Mouse (Mus musculus) gastrocnemius, postnatal 4 days (tissue): ENCODE data around the gene Ccdc110. TPM values are rescaled to one million over a fixed set of nuclear protein-coding genes. Genes with fewer than 3 reads are reported as not detected.

Source experiments
- DNase-seq, 2 experiments: peaks; one replicate each; pipeline ENCODE4 v3.0.0; 2021 to 2022; ENCODE audit warnings: low spot score in 2 of 2, mixed read lengths in 2 of 2
- total RNA-seq, 2 experiments: library from RNA; stranded (reverse); gene quantifications; 2 replicates each; pipeline ENCODE4 v1.2.3; 2021

Gene Ccdc110
- total RNA-seq, 2 experiments from 2014 or later, result not detected

DNA sequence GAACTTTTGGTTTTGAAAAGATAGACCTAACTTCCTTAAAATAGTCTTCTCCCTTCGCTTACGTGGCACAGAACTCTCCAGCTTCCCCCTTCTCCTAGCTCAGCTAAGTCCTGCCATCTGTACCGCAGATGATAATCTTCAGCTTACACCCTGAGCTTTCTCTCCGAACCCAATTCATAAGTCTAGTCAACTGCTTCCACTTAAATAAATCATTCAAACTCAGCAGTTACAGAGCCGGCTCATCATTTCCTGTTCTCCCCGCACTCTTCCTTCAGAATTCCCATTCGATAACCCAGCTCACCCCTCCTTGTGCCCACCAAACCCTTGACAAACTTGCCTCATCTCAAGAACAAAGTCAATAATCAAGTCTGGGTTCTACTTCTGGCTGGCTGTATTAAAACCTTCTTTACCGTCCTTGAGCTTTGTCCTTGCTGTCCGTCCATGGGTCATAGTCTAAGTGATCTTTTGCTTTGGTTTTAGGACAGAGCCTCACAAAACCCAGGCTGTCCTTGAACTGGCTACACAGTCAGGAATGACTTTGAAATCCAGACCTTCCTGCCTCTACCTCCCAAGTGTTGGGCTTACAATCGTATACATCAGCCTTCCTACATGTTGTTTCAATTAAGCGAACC lies 41.5 kb downstream of the Ccdc110 start:
- DNase-seq, result no peak

- no peak for DNase-seq
These were observed 52.2 kb downstream of the Ccdc110 start for GRCm38 (mm10) chr8:45986665-45987064.

DNA sequence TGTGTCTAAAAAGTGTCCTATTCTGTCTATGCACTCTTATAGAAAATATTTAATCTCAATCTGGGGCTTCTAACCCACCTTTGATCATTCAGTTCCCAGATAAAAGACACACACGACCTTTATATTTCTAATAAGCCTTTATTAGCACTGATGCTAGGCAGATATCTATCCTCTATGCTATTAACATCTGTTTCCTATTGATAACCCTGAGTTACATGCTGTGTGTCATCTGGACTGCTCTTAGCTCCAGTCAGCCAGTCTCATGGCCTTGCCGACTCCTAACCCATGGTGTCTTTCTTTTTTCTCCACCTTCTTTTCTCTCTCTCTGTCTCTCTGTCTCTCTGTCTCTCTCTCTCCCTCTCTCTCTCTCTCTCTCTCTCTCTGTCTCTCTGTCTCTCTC lies 53.8 kb downstream of the Ccdc110 start:
- DNase-seq, result no peak

DNA sequence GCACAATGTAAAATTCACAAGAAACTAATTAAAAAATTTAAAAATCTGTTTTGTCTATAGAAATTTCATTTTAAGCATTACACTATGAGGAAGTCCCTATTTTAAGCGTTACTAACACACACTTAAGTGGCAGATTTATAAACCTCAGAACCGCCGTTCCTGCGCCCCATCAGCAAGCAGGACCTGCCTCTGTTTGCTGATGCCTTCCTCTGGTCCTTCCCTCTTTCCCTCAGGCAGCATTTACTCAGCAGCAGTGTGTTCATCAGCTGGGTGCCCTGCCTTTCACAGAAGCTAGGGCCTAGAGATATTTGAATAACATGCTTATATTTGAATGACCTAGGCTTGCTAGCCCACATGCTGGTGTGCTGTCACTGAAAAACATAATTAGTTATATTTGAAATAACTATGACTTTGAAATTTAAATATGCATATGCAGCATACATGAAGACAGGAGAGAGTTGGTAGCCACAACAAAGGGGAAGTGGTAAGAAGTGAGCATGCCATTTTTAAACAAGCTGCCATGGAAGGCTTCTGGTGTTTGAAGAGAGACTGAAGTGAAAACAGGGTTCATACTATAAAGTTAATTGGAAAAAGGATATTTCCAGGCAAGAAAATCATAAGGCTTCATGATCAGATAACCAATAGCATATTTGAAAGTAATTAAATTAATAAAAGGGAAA lies 56.4 kb downstream of the Ccdc110 start:
- no peak for DNase-seq

Other genes starting within 250 kb of the Ccdc110 start
- gene Pdlim3, start 49.2 kb upstream of the Ccdc110 start, total RNA-seq, result 100 to 1,000 TPM; 485 to 529 TPM
- gene 1700029J07Rik, start 40.6 kb downstream of the Ccdc110 start, total RNA-seq, result 1 to 10 TPM; 1.7 to 2.0 TPM
- gene Ufsp2, start 40.9 kb downstream of the Ccdc110 start, total RNA-seq, result 10 to 100 TPM; 38.0 to 41.6 TPM
- 1 to 10 TPM in 1 of 2 experiments, under 1 TPM in 1; 0.83 to 1.3 TPM for gene Lrp2bp, start 64.7 kb downstream of the Ccdc110 start, total RNA-seq
- gene Ankrd37, start 71.1 kb downstream of the Ccdc110 start, total RNA-seq, result 1 to 10 TPM; 2.8 to 4.9 TPM
- 10 to 100 TPM; 15.9 to 16.7 TPM for gene Cfap97, start 217.2 kb downstream of the Ccdc110 start, total RNA-seq
- 10 to 100 TPM; 13.5 to 15.0 TPM for gene Snx25, start 217.5 kb downstream of the Ccdc110 start, total RNA-seq